Mouse (Mus musculus) heart, postnatal 10 days (tissue): ENCODE measurements around the gene Fmo5. TPM values are rescaled to one million over a fixed set of nuclear protein-coding genes. Genes with fewer than 3 reads are reported as not detected.

Experiments
- microRNA-seq, 2 experiments: library from miRNA; unstranded; fragments of <30 nt; microRNA quantifications; one replicate each; pipeline ENCODE4 v1.2.0; 2022
- total RNA-seq, 2 experiments: library from RNA; stranded (reverse); gene quantifications; 2 replicates each; pipeline ENCODE4 v1.2.3; 2021

The Fmo5 gene
- total RNA-seq, 2 experiments from 2014 or later, result 7.5 to 7.6 TPM

Small RNA genes within 50 kb of the gene (microRNA-seq; reads per million reads assigned to microRNA genes)
- gene Mir7225, result 0 to 1.2 reads per million in 2 experiments

Other genes with a start within 250 kb of the Fmo5 start
- not detected for gene Olfr1402, start 206.8 kb upstream of the Fmo5 start, total RNA-seq
- 10 to 100 TPM; 12.8 to 14.1 TPM for gene Chd1l, start 18.6 kb upstream of the Fmo5 start, total RNA-seq
- gene Prkab2, start 29.4 kb downstream of the Fmo5 start, total RNA-seq, result 10 to 100 TPM; 17.5 to 18.8 TPM
- not detected for gene Gm17651, start 45.9 kb downstream of the Fmo5 start, total RNA-seq